Mouse (Mus musculus) urinary bladder, postnatal 36 days (tissue): ENCODE results near the gene Fdxr.

Experiments
- DNase-seq, 2 experiments: peaks; one replicate each; pipeline ENCODE4 v3.0.0; 2022; ENCODE audit warnings: low spot score in 2 of 2, mixed read lengths in 1 of 2

Gene Fdxr

DNA sequence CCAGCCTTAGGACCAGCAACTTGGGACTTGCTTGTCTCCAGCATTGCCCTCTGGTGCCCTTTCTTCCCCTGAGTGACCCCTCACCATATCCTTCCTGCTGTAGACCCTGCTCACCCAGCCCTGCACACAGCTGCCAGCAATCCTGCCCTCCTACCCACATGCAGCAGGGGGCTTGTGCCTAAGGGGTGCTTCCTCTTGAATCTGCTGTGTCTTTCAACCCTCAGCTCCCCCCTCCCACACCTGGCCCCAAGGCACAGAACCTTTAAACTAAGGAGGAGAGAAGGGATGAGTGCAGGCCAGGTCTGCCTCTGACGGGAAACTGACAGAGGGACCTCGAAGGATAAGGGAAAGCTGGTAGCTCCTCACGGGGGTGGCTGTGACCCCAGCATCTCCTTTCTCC lies 34.1 kb downstream of the Fdxr start:
- no peak for DNase-seq

DNA sequence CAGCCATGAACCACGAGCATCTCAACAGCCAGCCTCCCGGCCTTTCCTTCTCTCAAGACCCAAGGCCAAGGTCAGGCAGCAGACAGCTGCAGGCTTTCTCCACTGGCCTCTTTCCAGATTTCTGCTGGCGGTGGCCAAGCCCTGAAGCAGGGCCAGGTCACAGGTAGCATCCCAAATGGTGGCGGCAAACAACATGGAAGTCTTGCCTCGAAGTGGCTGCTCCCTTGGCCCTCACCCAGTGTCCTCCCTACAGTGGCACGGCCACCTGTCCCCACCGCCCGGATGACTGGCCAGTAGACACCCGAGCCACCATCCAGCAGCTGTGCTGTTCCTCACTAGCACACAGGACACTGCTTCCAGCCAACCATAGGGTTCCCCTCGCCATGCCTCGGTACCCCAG lies 35.4 kb downstream of the Fdxr start:
- no peak for DNase-seq

DNA sequence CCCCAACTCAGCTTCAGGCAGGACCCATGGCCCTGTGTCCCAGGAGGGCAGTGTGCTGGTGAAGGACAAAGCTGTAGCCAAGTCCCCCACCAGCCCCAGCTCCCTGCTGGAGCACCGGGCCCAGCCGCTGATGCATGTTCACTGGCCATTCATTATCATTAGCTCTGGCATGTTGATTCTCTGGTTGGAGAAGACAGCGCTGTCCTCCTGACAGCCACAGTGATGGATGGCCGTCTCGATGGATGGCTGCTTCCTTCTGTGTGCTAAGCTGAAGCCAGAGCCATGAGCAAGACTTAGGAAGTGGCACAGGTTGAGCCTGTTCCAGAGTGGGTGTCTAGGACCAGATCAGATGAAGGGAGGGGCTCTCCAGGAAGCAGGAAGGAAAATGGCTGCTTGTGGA lies 40.3 kb downstream of the Fdxr start:
- DNase-seq = no peak

DNA sequence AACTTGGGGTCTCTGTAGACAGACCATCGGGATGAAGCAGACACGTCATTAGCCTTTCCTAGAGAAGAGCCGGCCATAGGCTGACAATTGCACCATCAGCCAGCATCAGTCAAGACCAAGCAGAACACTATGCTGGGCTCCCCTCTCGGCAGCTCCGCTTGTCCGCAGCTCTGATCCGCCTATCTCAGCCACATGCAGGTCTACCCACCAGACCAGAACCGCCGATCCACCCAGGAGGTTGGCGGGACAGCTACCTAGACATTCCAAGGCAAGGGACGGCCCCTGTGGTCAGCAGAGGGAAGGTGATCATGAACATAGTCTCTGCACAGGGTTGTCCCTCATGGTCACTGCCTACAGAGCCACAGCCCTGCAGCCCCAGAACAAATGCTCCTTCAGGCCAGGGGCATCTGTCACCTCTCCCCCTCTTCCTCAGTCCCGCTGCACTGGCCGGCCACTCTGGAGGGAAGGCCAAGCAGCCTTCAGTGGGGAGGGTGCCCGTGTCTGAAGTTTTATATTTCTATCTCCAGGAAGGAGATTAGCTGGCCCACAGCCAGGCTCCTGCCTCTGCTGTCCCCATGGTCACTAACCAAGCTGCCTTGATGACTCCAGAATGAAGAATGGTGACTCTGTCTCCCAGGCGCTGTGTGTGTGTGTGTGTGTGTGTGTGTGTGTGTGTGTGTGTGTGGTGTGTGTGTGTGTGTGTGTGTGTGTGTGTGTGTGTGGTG lies 42.4 kb downstream of the Fdxr start:
- DNase-seq = no peak

DNA sequence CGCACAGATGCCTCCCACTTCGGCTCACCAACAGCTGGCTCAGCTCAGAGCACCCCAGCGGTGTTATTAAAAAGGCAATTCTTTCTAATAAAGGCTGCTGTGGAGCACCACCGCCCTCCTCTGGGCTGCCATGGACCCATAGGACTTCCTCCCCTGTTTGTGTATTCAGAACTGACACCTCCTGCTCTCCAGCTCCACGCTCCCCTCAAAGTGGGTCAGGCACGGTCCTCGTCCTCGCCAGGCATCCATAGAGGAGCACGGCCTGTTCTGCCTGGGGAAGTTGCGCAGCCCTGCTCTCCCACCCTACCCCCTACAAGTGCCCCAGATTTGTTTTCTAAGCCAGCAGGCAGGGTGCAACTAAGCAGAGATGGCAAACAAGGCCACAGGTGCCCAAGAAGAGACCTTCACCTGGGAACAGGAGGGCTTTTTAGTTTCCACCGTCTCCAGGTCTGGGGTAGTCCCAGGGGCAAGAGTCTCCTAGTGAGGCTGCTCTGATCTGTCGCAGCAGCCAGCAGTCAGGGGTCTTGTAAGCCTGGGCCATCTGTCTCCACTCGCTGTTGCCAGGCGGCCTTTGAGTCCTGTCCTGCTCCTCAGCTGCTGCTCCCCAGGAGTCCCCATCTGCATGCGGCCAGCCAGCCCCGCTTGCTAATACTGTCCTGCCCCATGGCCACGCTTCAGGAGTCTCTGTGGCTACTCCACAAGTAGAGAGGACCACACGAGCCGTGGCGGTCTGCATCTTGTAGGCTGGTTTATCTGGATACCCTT lies 43.1 kb downstream of the Fdxr start:
- no peak for DNase-seq

DNA sequence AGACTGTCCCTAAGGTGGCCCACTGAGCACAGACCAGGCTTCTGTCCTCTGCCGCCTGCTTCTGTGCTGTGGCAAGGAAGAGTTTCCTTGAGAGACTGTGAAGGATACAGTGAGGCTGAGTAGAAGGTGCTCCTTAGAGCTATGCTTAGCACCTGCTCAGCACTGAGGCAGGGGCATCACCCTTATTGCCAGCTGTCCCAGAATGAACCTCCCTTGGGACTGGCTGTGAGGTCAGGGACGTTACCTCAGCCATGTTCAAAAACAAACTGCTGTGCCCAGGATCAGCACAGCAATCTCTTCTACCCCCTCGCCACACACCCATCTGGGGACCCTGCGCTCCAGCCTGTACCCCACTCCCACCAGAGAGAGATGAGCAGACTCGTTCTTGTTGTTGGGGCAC lies 44.0 kb downstream of the Fdxr start:
- DNase-seq = no peak

DNA sequence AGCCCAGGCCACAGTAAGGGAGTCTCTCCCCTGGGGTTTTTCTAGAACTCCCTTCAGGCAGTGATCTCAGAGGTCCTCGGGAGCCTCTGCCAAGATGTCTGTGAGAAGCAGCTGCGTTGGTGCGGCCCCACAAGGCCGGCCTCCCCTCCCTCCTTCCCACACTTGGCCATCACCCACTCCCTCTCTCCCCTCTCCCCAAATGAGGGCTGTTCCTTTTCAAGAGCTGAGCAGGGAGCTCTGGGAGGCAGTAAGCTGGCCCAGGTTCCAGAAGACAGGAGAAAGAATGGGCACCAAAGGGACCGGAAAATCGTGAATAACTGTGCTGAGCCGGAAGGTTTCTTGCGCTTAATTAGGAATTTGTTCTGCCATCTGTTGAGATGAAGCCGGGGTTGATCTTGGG lies 44.9 kb downstream of the Fdxr start:
- no peak for DNase-seq

DNA sequence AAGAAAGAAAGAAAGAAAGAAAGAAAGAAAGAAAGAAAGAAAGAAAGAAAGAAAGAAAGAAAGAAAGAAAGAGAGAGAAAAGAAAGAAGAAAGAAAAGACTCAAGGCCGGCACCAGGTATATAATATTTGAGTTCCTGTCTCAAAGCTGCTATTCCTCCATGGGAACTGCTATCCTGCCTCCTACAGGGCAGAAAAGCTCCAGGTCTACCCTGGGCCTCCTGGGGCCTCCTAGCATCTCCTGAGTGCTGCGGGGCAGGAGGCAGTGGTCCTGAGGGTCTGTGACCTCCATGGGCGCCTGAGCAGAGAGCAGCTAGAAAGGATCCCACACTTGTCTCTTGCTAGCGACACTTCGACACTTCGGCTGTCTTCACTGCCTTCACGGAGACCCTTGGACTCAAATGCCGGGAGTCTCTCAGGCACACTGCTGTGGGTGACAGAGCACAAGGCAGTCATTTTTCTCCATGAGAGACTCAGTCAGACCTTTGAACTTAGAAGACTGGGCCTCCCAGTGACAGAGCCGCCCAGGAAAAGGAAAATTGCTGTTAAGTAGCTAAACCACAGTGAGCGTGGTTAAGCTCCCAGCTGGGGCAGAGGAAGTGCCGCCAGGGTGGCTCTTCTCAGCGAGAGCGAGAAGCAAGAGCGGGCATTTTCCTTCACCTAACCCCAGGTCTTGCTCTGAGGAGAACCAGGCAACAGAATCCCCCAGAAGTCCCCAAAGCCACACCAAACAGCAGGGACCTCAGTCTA lies 45.5 kb downstream of the Fdxr start:
- DNase-seq = no peak

DNA sequence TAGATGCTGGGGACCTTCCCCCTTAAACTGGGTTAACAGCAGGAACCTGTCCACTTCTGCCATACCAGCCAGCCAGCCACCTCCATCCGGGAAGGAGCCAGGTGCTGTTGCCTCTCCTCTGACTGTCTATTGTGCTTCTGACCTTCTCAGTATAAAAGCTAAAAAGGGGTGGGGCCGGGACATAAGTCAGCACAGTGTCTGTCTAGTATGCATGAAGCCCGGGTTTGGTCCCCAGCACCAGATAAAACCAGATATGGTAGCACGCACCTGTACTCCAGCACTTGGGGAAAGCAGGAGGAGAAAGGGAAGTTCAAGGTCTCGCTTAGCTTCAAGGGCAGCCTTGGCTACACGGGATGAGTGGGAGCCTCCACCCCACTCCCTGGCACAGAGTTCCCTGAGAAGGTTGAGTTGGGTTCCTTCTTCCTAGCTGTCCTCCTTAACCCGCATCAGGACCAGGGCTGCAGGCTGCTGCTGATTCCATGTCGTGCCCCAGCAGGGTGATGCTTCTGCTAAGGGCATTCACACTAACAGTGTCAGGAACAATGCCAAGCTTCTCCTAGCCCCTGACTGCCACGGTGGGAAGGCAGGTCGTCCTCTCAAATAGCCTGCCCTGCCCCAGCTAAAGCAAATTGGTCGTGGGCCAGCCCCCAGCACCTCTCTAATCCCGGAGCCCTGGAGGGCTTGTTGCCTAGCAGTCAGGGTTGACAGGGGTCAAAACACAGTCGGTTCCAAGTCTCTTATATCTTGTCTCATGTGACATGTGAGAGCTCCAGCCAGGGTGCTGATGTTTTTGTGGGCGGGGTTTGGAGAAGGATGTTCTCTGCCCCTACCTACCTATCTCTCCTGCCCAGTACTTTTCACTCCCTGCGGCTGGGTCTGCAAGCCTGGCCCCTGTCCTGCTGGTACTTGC lies 47.6 kb downstream of the Fdxr start:
- no peak for DNase-seq

DNA sequence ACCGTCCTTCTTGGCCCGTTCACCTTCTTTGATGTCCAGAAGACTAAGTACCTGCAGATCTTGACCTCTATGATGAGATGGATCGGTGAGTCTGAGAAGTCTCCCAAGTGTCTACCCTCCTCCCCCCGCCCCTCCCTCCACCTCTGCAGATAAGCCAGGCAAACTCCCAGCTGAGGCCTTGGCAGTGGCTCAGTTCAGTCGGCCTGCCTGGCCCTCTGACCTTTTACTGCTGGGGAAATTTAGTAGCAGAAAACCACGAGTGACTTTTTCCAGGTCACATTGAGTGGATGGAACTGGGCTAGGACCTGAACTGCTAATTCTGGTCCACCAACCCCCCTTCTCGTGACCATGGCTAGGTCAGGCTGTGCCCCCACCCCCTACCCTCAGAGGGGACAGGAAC lies 48.4 kb downstream of the Fdxr start:
- DNase-seq = no peak

DNA sequence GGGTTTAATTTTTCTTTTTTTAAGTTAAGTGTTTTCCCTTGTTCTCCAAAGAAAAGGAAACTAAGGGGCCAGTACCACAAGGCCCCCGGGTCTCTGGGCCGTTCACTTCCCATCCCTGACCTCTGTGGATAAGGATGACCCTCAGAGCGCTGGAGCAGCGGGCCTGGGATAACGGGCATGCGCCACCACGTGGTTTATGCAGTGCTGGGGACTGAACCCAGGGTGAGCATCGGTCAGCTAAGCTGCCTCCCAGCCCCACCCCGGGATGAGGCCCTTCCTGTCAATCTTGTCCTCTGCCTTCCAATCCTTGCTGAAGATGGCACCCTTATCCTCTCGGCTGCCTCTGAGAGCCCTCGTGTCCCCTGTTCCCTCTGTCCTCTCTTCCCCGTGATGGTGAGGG lies 49.2 kb downstream of the Fdxr start:
- no peak for DNase-seq

DNA sequence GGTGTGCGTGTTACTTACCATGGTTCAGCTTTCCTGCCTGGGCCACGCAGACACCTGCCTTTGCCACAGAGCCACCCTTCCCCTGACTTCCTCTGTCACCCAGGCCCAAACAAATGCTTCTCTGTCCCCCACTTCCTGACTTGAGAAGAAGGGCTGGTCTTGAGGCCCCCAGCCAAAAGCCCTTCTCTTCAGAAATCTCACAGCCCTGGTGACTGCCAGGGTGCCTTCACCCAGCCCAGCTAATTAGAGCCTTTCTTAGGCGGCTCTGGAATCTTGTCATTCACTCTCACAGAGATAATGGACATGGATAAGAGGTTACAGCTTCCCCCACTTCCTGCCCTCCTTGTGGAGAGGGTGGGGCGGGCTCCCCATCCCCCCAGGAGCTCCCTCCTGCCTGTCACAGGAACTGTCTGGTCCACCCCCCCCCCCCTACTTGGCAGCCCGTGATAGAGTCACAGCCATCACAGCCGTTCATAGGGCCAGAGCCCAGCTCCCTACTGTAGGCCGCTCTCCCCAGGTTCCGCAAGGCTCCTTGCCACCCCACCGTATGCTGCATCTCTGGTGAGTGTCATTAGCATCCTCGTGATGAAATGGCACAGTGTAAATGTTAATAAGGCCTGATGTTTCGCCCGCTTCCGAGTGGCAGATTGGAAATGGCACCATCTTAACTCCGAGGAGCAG lies 49.9 kb downstream of the Fdxr start:
- no peak for DNase-seq

DNA sequence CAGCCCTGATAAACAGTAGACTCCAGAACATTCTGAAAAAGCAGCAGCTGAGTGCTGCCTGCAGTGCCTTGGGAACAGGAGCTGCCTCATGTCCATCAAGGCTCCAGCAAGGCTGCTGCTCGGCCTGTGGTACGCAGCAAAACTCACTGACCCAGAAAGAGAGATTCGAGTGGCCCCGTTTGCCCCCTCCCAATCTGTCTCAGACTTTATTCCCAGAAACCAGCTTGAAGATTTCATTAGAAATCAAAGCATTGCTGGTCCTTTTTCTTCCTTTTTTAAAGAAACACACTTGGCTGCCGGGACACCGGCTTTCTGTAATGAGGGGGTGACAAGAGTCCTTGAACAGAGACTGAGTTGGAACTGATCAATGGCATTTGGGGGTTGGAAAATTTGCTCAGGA lies 51.5 kb downstream of the Fdxr start:
- DNase-seq = no peak

DNA sequence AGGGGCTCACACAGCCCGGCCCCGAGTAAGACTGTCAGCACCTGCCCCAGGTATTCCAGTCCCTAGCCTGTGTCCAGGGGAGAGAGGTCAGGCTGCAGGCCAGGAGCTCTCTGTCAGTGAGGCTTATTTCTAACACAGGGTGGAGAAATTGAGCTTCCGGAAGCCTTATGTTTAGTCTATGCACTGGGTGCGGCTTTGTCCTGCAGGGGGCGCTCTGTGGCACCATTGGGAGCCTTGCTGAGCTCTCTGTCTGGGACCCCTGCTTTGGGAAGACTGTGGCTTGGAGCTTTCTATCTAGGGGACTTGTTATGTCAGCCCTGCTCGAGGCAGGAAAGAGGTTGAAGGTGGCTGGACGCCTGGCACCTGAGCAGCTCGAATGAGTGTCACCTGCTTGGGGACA lies 52.0 kb downstream of the Fdxr start:
- no peak for DNase-seq

DNA sequence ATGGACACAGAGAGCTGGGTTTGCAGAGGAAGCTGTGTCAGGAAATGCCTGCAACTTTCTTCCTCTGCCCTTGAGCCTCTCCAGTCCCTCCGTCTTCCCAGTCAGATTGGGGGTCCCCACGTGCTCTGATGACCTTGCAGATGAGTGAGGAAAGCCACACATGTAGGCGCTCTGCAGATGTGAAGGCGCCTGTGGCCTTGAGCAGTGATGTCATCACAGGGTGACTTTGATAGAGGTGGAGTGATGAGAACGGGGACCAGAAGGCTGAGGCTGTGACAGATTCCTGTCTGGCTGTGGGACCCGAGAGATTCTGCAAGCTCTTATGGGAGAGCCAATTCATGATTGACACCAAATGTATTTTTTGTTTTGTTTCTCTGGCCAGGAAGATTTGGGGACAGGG lies 53.0 kb downstream of the Fdxr start:
- DNase-seq = no peak

DNA sequence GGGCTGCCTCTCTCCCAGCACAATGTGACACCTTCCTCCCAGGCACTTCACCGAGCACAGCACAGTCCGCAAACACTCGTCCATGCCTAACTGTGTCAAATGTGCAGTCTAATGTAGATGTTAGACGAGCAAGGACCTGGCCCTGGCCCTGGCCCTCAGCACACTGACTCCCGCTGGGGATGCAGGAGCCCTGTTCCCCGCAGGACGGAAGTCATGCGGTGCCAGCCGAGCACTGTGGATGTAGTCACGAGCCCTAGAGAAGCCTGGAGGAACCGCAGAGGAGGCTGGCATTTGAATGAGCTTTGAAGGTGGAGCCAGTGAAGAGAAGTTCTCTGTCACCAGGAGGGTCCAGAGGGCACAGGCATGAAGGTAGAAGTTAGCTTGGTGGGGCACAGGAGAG lies 53.4 kb downstream of the Fdxr start:
- DNase-seq = no peak

DNA sequence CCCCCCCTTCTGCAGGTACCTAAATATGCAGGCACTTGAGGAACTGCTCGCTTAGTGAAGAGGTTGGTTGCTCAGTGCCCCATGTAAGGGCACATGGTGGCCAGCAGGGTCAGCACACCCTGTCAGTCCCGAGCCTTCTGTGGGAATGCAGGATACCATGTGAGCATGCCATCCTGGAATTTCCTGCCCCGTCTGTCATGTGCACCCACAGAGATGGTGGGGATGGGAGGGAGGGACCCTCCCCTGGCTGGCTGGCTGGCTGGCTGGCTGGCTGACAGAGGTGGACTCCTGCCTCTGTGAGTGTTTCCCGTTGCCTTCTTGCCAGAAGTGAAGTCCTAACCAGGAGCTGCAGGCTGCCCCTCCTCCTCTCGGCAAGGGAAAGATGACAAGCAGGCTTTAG lies 54.3 kb downstream of the Fdxr start:
- no peak for DNase-seq

DNA sequence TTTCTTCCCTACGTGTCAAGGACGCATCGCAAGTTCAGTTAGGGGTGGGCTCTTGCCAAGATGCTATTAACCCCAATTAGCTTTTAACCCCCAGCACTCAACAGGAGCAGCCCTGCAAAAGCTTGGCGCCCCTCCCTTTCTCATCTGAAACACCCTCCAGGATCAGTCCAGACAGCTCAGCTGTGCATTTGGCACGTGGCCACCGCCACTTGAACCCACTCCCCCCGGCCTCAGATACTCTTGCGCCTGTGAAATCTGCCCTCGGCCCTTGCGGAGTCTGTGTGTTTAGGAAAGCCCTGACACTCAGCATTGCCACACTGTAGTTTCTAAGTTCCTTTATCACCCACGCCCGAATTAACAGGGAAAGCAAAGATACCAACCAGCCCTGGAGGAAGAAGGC lies 54.8 kb downstream of the Fdxr start:
- DNase-seq = no peak

DNA sequence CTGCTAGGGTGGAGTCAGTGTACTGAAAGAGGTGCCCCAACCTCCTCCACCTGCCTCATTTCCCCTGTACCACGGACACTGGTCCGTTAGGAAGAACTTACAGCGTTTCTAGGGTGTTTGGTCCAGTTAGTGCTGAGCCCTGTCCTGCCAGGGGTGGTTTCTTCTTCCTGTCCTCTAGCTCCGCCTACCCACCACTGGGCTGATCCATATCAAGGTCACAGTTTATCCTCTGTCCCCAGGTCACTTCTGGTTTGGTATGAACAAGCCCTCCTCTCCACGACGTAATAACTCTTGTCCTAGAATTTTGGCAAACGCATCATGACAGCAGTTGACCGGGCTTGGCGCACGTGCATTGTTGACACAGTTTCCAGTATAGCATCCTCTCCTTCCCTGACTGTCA lies 57.2 kb downstream of the Fdxr start:
- no peak for DNase-seq

DNA sequence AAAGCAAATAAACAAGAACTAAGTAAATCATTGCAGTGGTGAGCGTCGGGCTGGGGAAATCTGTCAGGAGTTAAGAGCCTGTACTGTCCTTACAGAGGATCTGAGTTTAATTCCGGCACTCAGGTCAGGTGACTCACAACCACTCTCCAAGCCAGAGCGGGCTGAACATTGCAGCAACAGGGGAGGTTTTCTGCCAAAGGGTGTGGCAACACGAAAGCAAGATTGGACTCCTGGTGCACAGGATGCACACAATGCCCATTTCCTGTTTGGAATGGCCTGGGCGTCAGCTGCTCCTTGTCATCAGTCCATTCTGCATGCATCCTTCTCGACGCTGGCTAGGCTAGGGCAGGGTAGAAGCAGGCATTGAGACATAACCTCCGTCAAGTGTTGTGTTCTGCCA lies 57.6 kb downstream of the Fdxr start:
- DNase-seq = peak; percentile 40 to 69
